Mouse (Mus musculus): ENCODE results near the gene Cdk2ap1. TPM values are rescaled to one million over a fixed set of nuclear protein-coding genes. Genes with fewer than 3 reads are reported as not detected.

Cdk2ap1 gene
- total and polyA plus RNA-seq, 3 experiments = 117 to 167 (median 143) TPM

GRCm38 (mm10) chr5:124337103-124337502, 25.8 kb downstream of the Cdk2ap1 start:
- Histone ChIP-seq H3K36me3 (ENCODE audit: control insufficient read depth, insufficient read depth, low read length) (peaks cover 3% of the 10 kb centered on the region), H3K4me3 (no peak overlapping the region), H3K27ac (no peak overlapping the region), H3K9ac (ENCODE audit: low read depth, low read length) (no peak overlapping the region), H3K79me2 (replicated peaks; ENCODE audit: control insufficient read depth, insufficient read depth, low read length) (no peaks in the 10 kb centered on the region), H3K27me3 (ENCODE audit: control insufficient read depth, insufficient read depth, low read length) (no peaks in the 10 kb centered on the region), H3K4me1 (ENCODE audit: control insufficient read depth, insufficient read depth, low read length) (peaks cover 8% of the 10 kb centered on the region)
- DNase-seq = no peak
- intact Hi-C loops (cut with DNase I) = no loop called here
- no peak for TF ChIP-seq POLR2A (IDR thresholded peaks at IDR 0.05; ENCODE audit: insufficient read depth, low read depth, low read length)
- no peak for TF ChIP-seq EP300 (IDR thresholded peaks at IDR 0.05; ENCODE audit: insufficient read depth, low read depth, low read length)
- no peak for TF ChIP-seq CTCF (IDR thresholded peaks at IDR 0.05)
- WGBS = 73% methylated on average over 9 of the region's 9 CpGs

DNA sequence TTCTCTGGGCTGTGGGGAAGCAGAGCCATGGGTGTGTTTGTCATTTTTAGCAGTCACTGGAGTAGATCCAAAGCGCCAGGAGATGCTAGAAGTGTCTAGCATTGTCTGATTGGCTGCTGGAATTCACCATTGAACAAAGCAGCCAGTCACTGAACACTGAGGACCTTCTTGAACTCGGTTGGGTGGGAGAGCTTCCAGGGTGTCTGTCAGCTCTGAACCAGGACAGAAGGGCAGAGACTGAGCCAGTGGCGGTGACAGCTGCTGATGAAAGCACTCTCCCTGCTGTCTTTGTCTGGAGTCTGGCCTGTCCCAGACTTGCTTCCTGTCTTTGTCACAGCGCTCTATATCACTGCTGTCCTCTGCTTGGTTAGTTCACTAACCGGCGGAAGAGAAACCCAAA, 28.5 kb downstream of the Cdk2ap1 start:
- peak; percentile 59 for TF ChIP-seq POLR2A (IDR thresholded peaks at IDR 0.05; ENCODE audit: insufficient read depth, low read depth, low read length)
- no peak for TF ChIP-seq CTCF (IDR thresholded peaks at IDR 0.05)
- no peak for TF ChIP-seq EP300 (IDR thresholded peaks at IDR 0.05; ENCODE audit: insufficient read depth, low read depth, low read length)
- Histone ChIP-seq H3K36me3 (ENCODE audit: control insufficient read depth, insufficient read depth, low read length) (peaks cover 3% of the 10 kb centered on the region), H3K79me2 (replicated peaks; ENCODE audit: control insufficient read depth, insufficient read depth, low read length) (no peaks in the 10 kb centered on the region), H3K27ac (peak overlapping the region; percentile 58), H3K27me3 (ENCODE audit: control insufficient read depth, insufficient read depth, low read length) (no peaks in the 10 kb centered on the region), H3K4me1 (ENCODE audit: control insufficient read depth, insufficient read depth, low read length) (peaks cover 8% of the 10 kb centered on the region), H3K9ac (ENCODE audit: low read depth, low read length) (peak overlapping the region; percentile 2; the same call in 1 of the 2 replicates), H3K4me3 (no peak overlapping the region)
- intact Hi-C loops (cut with DNase I) = no loop called here
- WGBS = 7% methylated on average over 6 of the region's 6 CpGs
- DNase-seq = peak; percentile 57 to 73

DNA sequence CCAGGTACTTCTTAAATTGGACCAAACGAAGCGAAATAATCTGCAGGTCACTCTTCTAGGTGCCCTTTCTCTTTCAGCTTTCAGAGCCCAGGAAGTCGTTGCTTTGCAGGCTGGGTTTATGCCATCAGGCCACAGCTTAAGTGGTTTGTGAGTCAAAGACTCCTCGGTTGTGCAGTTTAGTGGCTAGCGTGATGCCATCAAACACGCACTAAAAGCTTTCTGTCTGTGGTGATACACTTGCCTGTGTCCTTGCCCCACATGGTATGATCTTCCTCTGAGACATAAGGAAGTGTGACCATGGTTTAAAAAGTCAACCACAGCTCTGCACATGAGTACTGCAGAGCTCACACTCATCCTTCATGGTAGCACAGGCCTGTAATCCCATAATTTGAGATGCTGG, 32.8 kb downstream of the Cdk2ap1 start:
- DNase-seq = no peak
- no peak overlapping the region for H3K27ac ChIP-seq
- no peak overlapping the region for H3K4me3 ChIP-seq
- TF ChIP-seq CTCF (IDR thresholded peaks at IDR 0.05) = no peak
- no peak for TF ChIP-seq POLR2A (IDR thresholded peaks at IDR 0.05; ENCODE audit: insufficient read depth, low read depth, low read length)
- TF ChIP-seq EP300 (IDR thresholded peaks at IDR 0.05; ENCODE audit: insufficient read depth, low read depth, low read length) = no peak
- H3K36me3 ChIP-seq (ENCODE audit: control insufficient read depth, insufficient read depth, low read length) = peaks cover 3% of the 10 kb centered on the region
- no peak overlapping the region for H3K9ac ChIP-seq (ENCODE audit: low read depth, low read length)
- no peaks in the 10 kb centered on the region for H3K27me3 ChIP-seq (ENCODE audit: control insufficient read depth, insufficient read depth, low read length)
- H3K79me2 ChIP-seq (replicated peaks; ENCODE audit: control insufficient read depth, insufficient read depth, low read length) = no peaks in the 10 kb centered on the region
- H3K4me1 ChIP-seq (ENCODE audit: control insufficient read depth, insufficient read depth, low read length) = peaks cover 9% of the 10 kb centered on the region
- 90% methylated on average over 6 of the region's 6 CpGs for WGBS
- intact Hi-C loops (cut with DNase I) = no loop called here

- under 1% methylated on average over 72 of the region's 72 CpGs for WGBS
- intact Hi-C loops (cut with DNase I) = loop anchor here (1.0 to 2.0 kb wide), 2 partner anchors 25 to 578 kb away; partner anchors contain the start of genes Kntc1 and Rsrc2
- Histone ChIP-seq H3K36me3 (ENCODE audit: control insufficient read depth, insufficient read depth, low read length) (no peaks in the 10 kb centered on the region), H3K27ac (peak within 1 kb of the TSS; percentile 94), H3K79me2 (replicated peaks; ENCODE audit: control insufficient read depth, insufficient read depth, low read length) (no peaks in the 10 kb centered on the region), H3K27me3 (ENCODE audit: control insufficient read depth, insufficient read depth, low read length) (no peaks in the 10 kb centered on the region), H3K9ac (ENCODE audit: low read depth, low read length) (peak within 1 kb of the TSS; percentile 82), H3K4me3 (peak within 1 kb of the TSS; percentile 82), H3K4me1 (ENCODE audit: control insufficient read depth, insufficient read depth, low read length) (peaks cover 1% of the 10 kb centered on the region)
- DNase-seq = peak; percentile 99 to 100
- peak; percentile 99 for TF ChIP-seq POLR2A (IDR thresholded peaks at IDR 0.05; ENCODE audit: insufficient read depth, low read depth, low read length)
- TF ChIP-seq EP300 (IDR thresholded peaks at IDR 0.05; ENCODE audit: insufficient read depth, low read depth, low read length) = 0 out of 2 replicates have a peak, but pooled peaks have one; percentile 52
- TF ChIP-seq CTCF (IDR thresholded peaks at IDR 0.05) = no peak
These were observed 35.1 kb downstream of the Cdk2ap1 start, which contains the start of the genes Mphosph9 and 2810006K23Rik for GRCm38 (mm10) chr5:124327510-124328364. Gene Mphosph9 (minus strand): TSS chr5:124327972. Gene 2810006K23Rik (plus strand): TSS chr5:124328089.

DNA sequence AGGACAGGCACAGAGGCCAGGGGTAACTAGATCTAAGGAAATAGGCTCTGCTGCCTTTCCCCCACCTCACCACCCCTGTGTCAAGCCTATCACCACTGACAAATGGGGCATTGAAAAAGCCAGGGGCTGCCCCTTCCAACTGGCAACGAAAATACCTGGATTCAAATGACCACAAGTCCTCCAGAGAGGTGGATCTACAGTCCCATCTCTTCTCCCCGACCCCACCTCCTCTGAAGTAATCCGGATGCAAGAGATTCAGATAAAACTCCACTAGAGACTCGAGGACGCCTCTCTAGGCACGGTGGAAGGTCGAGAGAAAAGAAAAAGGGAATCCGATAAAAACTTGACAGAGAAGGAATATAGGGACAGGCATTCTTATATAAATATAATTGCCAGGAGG, 36.1 kb downstream of the Cdk2ap1 start:
- Histone ChIP-seq H3K27me3 (ENCODE audit: control insufficient read depth, insufficient read depth, low read length) (no peaks in the 10 kb centered on the region), H3K79me2 (replicated peaks; ENCODE audit: control insufficient read depth, insufficient read depth, low read length) (no peaks in the 10 kb centered on the region), H3K9ac (ENCODE audit: low read depth, low read length) (peak overlapping the region; percentile 29; the same call in 1 of the 2 replicates), H3K4me3 (peak overlapping the region; percentile 82), H3K4me1 (ENCODE audit: control insufficient read depth, insufficient read depth, low read length) (peaks cover 1% of the 10 kb centered on the region), H3K27ac (peak overlapping the region; percentile 94), H3K36me3 (ENCODE audit: control insufficient read depth, insufficient read depth, low read length) (no peaks in the 10 kb centered on the region)
- TF ChIP-seq EP300 (IDR thresholded peaks at IDR 0.05; ENCODE audit: insufficient read depth, low read depth, low read length) (no peak), POLR2A (IDR thresholded peaks at IDR 0.05; ENCODE audit: insufficient read depth, low read depth, low read length) (no peak), CTCF (IDR thresholded peaks at IDR 0.05) (no peak)
- no peak for DNase-seq
- intact Hi-C loops (cut with DNase I) = loop anchor here (1.0 to 2.0 kb wide), 2 partner anchors 26 to 578 kb away; partner anchors contain the start of genes Kntc1 and Rsrc2
- WGBS = 2% methylated on average over 8 of the region's 8 CpGs

- H3K9ac ChIP-seq (ENCODE audit: low read depth, low read length) = no peak overlapping the region
- TF ChIP-seq CTCF (IDR thresholded peaks at IDR 0.05) (no peak), POLR2A (IDR thresholded peaks at IDR 0.05; ENCODE audit: insufficient read depth, low read depth, low read length) (no peak), EP300 (IDR thresholded peaks at IDR 0.05; ENCODE audit: insufficient read depth, low read depth, low read length) (no peak)
- H3K4me3 ChIP-seq = no peak overlapping the region
- no peak for DNase-seq
- no peaks in the 10 kb centered on the region for H3K36me3 ChIP-seq (ENCODE audit: control insufficient read depth, insufficient read depth, low read length)
- no peaks in the 10 kb centered on the region for H3K79me2 ChIP-seq (replicated peaks; ENCODE audit: control insufficient read depth, insufficient read depth, low read length)
- intact Hi-C loops (cut with DNase I) = no loop called here
- H3K27me3 ChIP-seq (ENCODE audit: control insufficient read depth, insufficient read depth, low read length) = no peaks in the 10 kb centered on the region
- H3K4me1 ChIP-seq (ENCODE audit: control insufficient read depth, insufficient read depth, low read length) = peaks cover 1% of the 10 kb centered on the region; the same call in 1 of the 2 replicates
- no peak overlapping the region for H3K27ac ChIP-seq
- 69% methylated on average over 7 of the region's 7 CpGs for WGBS
These were observed 45.2 kb downstream of the Cdk2ap1 start for GRCm38 (mm10) chr5:124317648-124318047.

Measured in heart, adult 2 months (tissue).